Mouse (Mus musculus) heart, adult 18-20 months (tissue): ENCODE measurements around the gene Kcnn4. TPM values are rescaled to one million over a fixed set of nuclear protein-coding genes. Genes with fewer than 3 reads are reported as not detected.

Experiments used
- DNase-seq, 2 experiments: peaks; one replicate each; pipeline ENCODE4 v3.0.0; 2021 to 2022; ENCODE audit warnings: mixed read lengths in 1 of 2
- long read RNA-seq, 2 experiments: library from polyadenylated mRNA; stranded (forward); transcript quantifications; one replicate each; pipeline ENCODE4 v2.0.0; 2021
- total RNA-seq, 2 experiments: library from RNA; stranded (reverse); gene quantifications; 2 replicates each; pipeline ENCODE4 v1.2.3; 2021

Kcnn4 gene
- total RNA-seq: 1 to 10 TPM in 1 of 2 experiments, under 1 TPM in 1; 0.69 to 2.4 TPM
- long read RNA-seq, experiment 1: 0 reads
- long read RNA-seq, experiment 2, partial matches to known transcripts: 0 of 3 reads
- long read RNA-seq, experiment 2, other reads (novel, unspliced or antisense): 1 of 3 reads

GRCm38 (mm10) chr7:24369731-24370541, at the start of gene Kcnn4:
Gene Kcnn4 (plus strand): TSS chr7:24370263.
- DNase-seq: no peak

GRCm38 (mm10) chr7:24322593-24322992, 47.5 kb upstream of the Kcnn4 start:
- DNase-seq: no peak

- no peak for DNase-seq
These were observed 44.9 kb upstream of the Kcnn4 start for GRCm38 (mm10) chr7:24325197-24325596.

- DNase-seq: no peak
These were observed 44.4 kb upstream of the Kcnn4 start for GRCm38 (mm10) chr7:24325675-24326128.

- no peak for DNase-seq
These were observed 43.6 kb upstream of the Kcnn4 start for GRCm38 (mm10) chr7:24326273-24327135.

- DNase-seq: no peak
These were observed 42.6 kb upstream of the Kcnn4 start for GRCm38 (mm10) chr7:24327281-24327975.

GRCm38 (mm10) chr7:24333304-24333986, 36.6 kb upstream of the Kcnn4 start, which contains the start of gene Tescl:
Gene Tescl (minus strand): TSS chr7:24333936.
- peak in 1 of 2 experiments; percentile 4 for DNase-seq

- peak; percentile 48 to 83 for DNase-seq
These were observed 34.3 kb upstream of the Kcnn4 start for GRCm38 (mm10) chr7:24335699-24336309.

GRCm38 (mm10) chr7:24338241-24338640, 31.8 kb upstream of the Kcnn4 start:
- DNase-seq: no peak

- DNase-seq: no peak
These were observed 26.3 kb upstream of the Kcnn4 start for GRCm38 (mm10) chr7:24343701-24344272.

GRCm38 (mm10) chr7:24346444-24346843, 23.6 kb upstream of the Kcnn4 start:
- no peak for DNase-seq

GRCm38 (mm10) chr7:24348896-24349295, 21.2 kb upstream of the Kcnn4 start, which contains the start of gene Lypd5:
Gene Lypd5 (plus strand): TSS chr7:24349196.
- no peak for DNase-seq

- DNase-seq: no peak
These were observed 14.4 kb upstream of the Kcnn4 start for GRCm38 (mm10) chr7:24355646-24356045.

- DNase-seq: no peak
These were observed 14.0 kb upstream of the Kcnn4 start for GRCm38 (mm10) chr7:24356081-24356480.

- DNase-seq: no peak
These were observed 12.2 kb upstream of the Kcnn4 start for GRCm38 (mm10) chr7:24357899-24358298.

- peak in 1 of 2 experiments; percentile 45 for DNase-seq
These were observed 10.8 kb upstream of the Kcnn4 start for GRCm38 (mm10) chr7:24359269-24359668.

GRCm38 (mm10) chr7:24361001-24361400, 9.1 kb upstream of the Kcnn4 start:
- no peak for DNase-seq

- no peak for DNase-seq
These were observed 6.8 kb upstream of the Kcnn4 start for GRCm38 (mm10) chr7:24363228-24363627.

- DNase-seq: peak; percentile 77 to 92
These were observed 5.2 kb upstream of the Kcnn4 start for GRCm38 (mm10) chr7:24364827-24365226.

- no peak for DNase-seq
These were observed 4.6 kb upstream of the Kcnn4 start for GRCm38 (mm10) chr7:24365258-24366014.
